Mouse (Mus musculus): ENCODE measurements around the gene Wdr76. TPM values are rescaled to one million over a fixed set of nuclear protein-coding genes. Genes with fewer than 3 reads are reported as not detected.

The Wdr76 gene
- polyA plus RNA-seq, 1 experiment from 2014 or later, result 5.6 TPM

DNA sequence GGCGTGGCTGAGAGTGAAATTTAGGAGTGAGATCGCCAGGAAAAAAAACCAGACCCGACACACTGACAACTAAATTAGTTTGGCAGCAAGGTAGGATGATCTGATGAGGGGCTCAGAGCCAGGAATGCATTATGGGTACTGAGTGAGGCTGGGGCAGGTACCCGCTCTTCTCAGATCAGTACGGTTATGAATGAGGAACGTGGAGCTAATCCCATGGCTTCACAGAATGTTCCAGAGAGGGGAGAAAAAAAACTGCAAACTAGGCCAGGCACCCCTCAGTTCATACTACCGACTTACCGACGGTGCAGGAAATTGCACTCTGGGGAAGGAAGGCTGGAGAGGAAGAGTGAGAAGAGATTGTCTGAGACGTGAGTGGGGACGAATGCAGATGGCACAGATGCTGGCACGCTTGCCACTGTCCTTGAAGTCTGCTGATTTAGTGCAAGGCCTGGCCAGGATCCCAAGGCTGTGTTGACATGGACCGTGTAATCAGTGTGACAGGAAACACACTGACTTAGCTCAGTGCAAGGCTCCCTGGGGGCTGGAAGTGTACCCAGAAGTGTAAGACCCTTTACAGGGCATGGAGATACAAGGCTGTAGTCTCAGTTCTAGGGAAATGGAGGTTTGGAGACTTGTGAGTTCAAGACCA lies 77.1 kb downstream of the Wdr76 start:
- peak; percentile 45 for DNase-seq (ENCODE audit: low spot score)
- Histone ChIP-seq H3K4me2 (ENCODE audit: low read length) (no peak overlapping the region), H3K9ac (ENCODE audit: low read length) (no peak overlapping the region), H3K9me3 (replicated peaks; ENCODE audit: control insufficient read depth, low read length) (no peaks in the 10 kb centered on the region), H3K27ac (ENCODE audit: low read depth, low read length) (no peak overlapping the region), H3K4me1 (ENCODE audit: control insufficient read depth, insufficient read depth, low read length) (peaks cover 5% of the 10 kb centered on the region), H3K27me3 (replicated peaks; ENCODE audit: control insufficient read depth, insufficient read depth, low read length) (no peaks in the 10 kb centered on the region), H3K36me3 (ENCODE audit: control insufficient read depth, insufficient read depth, low read length) (peaks cover 10% of the 10 kb centered on the region; the same call in 1 of the 2 replicates), H3K4me3 (ENCODE audit: low read depth, low read length) (no peak overlapping the region)
- ATAC-seq, result peak; percentile 42; the same call in 1 of the 2 replicates
- 69% methylated on average over 13 of the region's 13 CpGs for WGBS

- Histone ChIP-seq H3K27ac (ENCODE audit: low read depth, low read length) (no peak overlapping the region), H3K4me1 (ENCODE audit: control insufficient read depth, insufficient read depth, low read length) (peaks cover 10% of the 10 kb centered on the region), H3K4me2 (ENCODE audit: low read length) (no peak overlapping the region), H3K9me3 (replicated peaks; ENCODE audit: control insufficient read depth, low read length) (no peaks in the 10 kb centered on the region), H3K27me3 (replicated peaks; ENCODE audit: control insufficient read depth, insufficient read depth, low read length) (no peaks in the 10 kb centered on the region), H3K36me3 (ENCODE audit: control insufficient read depth, insufficient read depth, low read length) (peaks cover 10% of the 10 kb centered on the region; the same call in 1 of the 2 replicates), H3K4me3 (ENCODE audit: low read depth, low read length) (no peak overlapping the region), H3K9ac (ENCODE audit: low read length) (no peak overlapping the region)
- no peak for ATAC-seq
- DNase-seq (ENCODE audit: low spot score), result no peak
- WGBS, result 80% methylated on average over 5 of the region's 5 CpGs
These were observed 78.2 kb downstream of the Wdr76 start for GRCm38 (mm10) chr2:121584705-121585104.

DNA sequence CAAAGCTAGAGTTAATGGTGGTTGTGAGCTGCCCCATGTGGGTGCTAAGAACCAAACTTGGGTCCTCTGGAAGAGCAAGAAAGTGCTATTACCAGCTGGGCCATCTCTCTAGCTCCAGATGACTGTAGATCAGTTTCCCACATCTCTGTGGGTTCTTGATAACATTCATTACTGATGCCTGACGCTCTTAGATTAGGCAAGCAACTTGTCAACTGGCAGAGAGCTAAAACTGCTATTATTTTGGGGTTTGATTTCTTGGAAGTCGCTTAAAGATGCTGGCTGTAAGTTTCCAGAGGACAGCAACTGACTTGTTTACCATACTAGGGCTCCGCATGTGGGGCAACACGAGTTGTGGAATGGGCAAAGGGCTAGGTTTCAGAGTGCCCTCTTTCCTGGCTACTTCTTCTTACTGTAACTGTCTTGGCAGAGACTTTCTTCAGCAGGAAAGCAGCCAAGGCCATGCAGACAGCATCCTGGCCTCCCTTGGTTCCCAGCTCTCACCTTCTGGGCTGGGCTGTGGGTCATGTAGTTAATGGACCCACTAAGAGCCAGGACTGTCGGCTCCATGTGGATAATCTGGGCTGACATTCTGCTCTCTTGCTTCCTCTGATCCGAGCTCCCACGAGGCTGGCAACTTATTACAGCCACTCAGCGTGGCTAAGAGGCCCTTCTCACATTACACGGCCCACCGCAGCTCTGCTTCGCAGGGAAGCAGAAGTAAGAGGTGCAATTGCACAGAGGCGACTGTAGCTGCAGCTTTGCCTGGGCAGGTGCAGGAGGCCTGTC lies 81.2 kb downstream of the Wdr76 start:
- WGBS, result 31% methylated on average over 12 of the region's 12 CpGs
- peak; percentile 35 for DNase-seq (ENCODE audit: low spot score)

DNA sequence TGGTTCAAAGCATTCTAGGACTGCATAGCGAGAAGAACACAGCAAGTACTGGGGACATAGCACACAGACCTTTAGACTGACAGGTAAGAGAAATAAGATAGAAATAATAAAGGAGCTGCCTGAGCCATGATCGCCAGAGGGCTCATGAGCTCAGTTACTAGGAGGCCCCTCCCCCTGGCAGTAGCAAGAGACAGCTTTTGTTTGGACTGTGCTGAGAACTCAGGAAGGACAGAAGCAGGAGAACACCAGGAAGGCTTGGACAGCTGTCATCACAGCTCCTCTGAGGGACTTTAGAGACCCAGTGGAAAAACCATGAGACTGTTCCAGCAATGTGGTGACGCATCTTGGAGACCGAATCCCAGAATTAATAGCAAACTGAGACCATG lies 81.8 kb downstream of the Wdr76 start:
- Histone ChIP-seq H3K4me1 (ENCODE audit: control insufficient read depth, insufficient read depth, low read length) (peaks cover 10% of the 10 kb centered on the region), H3K4me3 (ENCODE audit: low read depth, low read length) (no peak overlapping the region), H3K9ac (ENCODE audit: low read length) (0 out of 2 replicates have a peak overlapping the region, but pooled peaks have one; percentile 17), H3K9me3 (replicated peaks; ENCODE audit: control insufficient read depth, low read length) (no peaks in the 10 kb centered on the region), H3K4me2 (ENCODE audit: low read length) (no peak overlapping the region), H3K27me3 (replicated peaks; ENCODE audit: control insufficient read depth, insufficient read depth, low read length) (no peaks in the 10 kb centered on the region), H3K27ac (ENCODE audit: low read depth, low read length) (peak overlapping the region; percentile 45), H3K36me3 (ENCODE audit: control insufficient read depth, insufficient read depth, low read length) (peaks cover 10% of the 10 kb centered on the region)
- ATAC-seq (peak; percentile 72), DNase-seq (ENCODE audit: low spot score) (peak; percentile 56)
- 43% methylated on average over 4 of the region's 4 CpGs for WGBS

More for the DNA sequence above, 81.2 kb downstream of the Wdr76 start:
- Histone ChIP-seq H3K9ac (ENCODE audit: low read length) (0 out of 2 replicates have a peak overlapping the region, but pooled peaks have one; percentile 10), H3K27ac (ENCODE audit: low read depth, low read length) (peak overlapping the region; percentile 45), H3K9me3 (replicated peaks; ENCODE audit: control insufficient read depth, low read length) (no peaks in the 10 kb centered on the region), H3K4me1 (ENCODE audit: control insufficient read depth, insufficient read depth, low read length) (peaks cover 10% of the 10 kb centered on the region), H3K36me3 (ENCODE audit: control insufficient read depth, insufficient read depth, low read length) (peaks cover 10% of the 10 kb centered on the region), H3K27me3 (replicated peaks; ENCODE audit: control insufficient read depth, insufficient read depth, low read length) (no peaks in the 10 kb centered on the region), H3K4me3 (ENCODE audit: low read depth, low read length) (no peak overlapping the region), H3K4me2 (ENCODE audit: low read length) (no peak overlapping the region)
- peak; percentile 50; the same call in 1 of the 2 replicates for ATAC-seq

GRCm38 (mm10) chr2:121594131-121594530 lies 87.6 kb downstream of the Wdr76 start:
- no peak for ATAC-seq
- DNase-seq (ENCODE audit: low spot score), result peak; percentile 20
- Histone ChIP-seq H3K9me3 (replicated peaks; ENCODE audit: control insufficient read depth, low read length) (no peaks in the 10 kb centered on the region), H3K27ac (ENCODE audit: low read depth, low read length) (no peak overlapping the region), H3K4me1 (ENCODE audit: control insufficient read depth, insufficient read depth, low read length) (peaks cover 5% of the 10 kb centered on the region; the same call in 1 of the 2 replicates), H3K36me3 (ENCODE audit: control insufficient read depth, insufficient read depth, low read length) (no peaks in the 10 kb centered on the region; the same call in 1 of the 2 replicates), H3K9ac (ENCODE audit: low read length) (no peak overlapping the region), H3K4me3 (ENCODE audit: low read depth, low read length) (no peak overlapping the region), H3K4me2 (ENCODE audit: low read length) (no peak overlapping the region), H3K27me3 (replicated peaks; ENCODE audit: control insufficient read depth, insufficient read depth, low read length) (no peaks in the 10 kb centered on the region)
- 40% methylated on average over 3 of the region's 3 CpGs for WGBS

Other genes starting within 250 kb of the Wdr76 start
- gene Trp53bp1, start 235.3 kb upstream of the Wdr76 start, polyA plus RNA-seq (2014; fragmentation: Nextera tagmentation; extraction: Ambion mirVana), result 116 and 164 TPM in 2 replicates
- gene Map1a, start 217.1 kb upstream of the Wdr76 start, polyA plus RNA-seq (2014; fragmentation: Nextera tagmentation; extraction: Ambion mirVana), result 12.7 and 23.2 TPM in 2 replicates
- gene Ppip5k1, start 151.3 kb upstream of the Wdr76 start, polyA plus RNA-seq (2014; fragmentation: Nextera tagmentation; extraction: Ambion mirVana), result 10.1 and 11.6 TPM in 2 replicates
- 19.8 and 24.7 TPM in 2 replicates for gene Ckmt1, start 149.0 kb upstream of the Wdr76 start, polyA plus RNA-seq (2014; fragmentation: Nextera tagmentation; extraction: Ambion mirVana)
- 0.05 TPM in 1 of 2 replicates, not detected in the other for gene Strc, start 119.6 kb upstream of the Wdr76 start, polyA plus RNA-seq (2014; fragmentation: Nextera tagmentation; extraction: Ambion mirVana)
- 174 and 205 TPM in 2 replicates for gene Pdia3, start 92.9 kb upstream of the Wdr76 start, polyA plus RNA-seq (2014; fragmentation: Nextera tagmentation; extraction: Ambion mirVana)
- 2.0 and 3.2 TPM in 2 replicates for gene Catsper2, start 92.9 kb upstream of the Wdr76 start, polyA plus RNA-seq (2014; fragmentation: Nextera tagmentation; extraction: Ambion mirVana)
- gene Ell3, start 62.4 kb upstream of the Wdr76 start, polyA plus RNA-seq (2014; fragmentation: Nextera tagmentation; extraction: Ambion mirVana), result 0.86 and 1.2 TPM in 2 replicates
- 388 and 442 TPM in 2 replicates for gene Serf2, start 57.5 kb upstream of the Wdr76 start, polyA plus RNA-seq (2014; fragmentation: Nextera tagmentation; extraction: Ambion mirVana)
- 91.9 and 95.1 TPM in 2 replicates for gene Hypk, start 53.4 kb upstream of the Wdr76 start, polyA plus RNA-seq (2014; fragmentation: Nextera tagmentation; extraction: Ambion mirVana)
- gene Serinc4, start 49.9 kb upstream of the Wdr76 start, polyA plus RNA-seq (2014; fragmentation: Nextera tagmentation; extraction: Ambion mirVana), result 0.95 and 1.1 TPM in 2 replicates
- 65.7 and 73.0 TPM in 2 replicates for gene Mfap1b, start 32.7 kb upstream of the Wdr76 start, polyA plus RNA-seq (2014; fragmentation: Nextera tagmentation; extraction: Ambion mirVana)
- 19.4 and 24.4 TPM in 2 replicates for gene Mfap1a, start 58 bp upstream of the Wdr76 start, polyA plus RNA-seq (2014; fragmentation: Nextera tagmentation; extraction: Ambion mirVana)

Data from forebrain, embryonic 14.5 days (tissue).